Mouse (Mus musculus): ENCODE data around the gene Nrxn1. TPM values are rescaled to one million over a fixed set of nuclear protein-coding genes. Genes with fewer than 3 reads are reported as not detected.

The Nrxn1 gene
- polyA plus RNA-seq, 1 experiment, result 0.05 TPM

GRCm38 (mm10) chr17:90809197-90810163 lies 283.4 kb downstream of the Nrxn1 start:
- Histone ChIP-seq H3K27me3 (ENCODE audit: control insufficient read depth, insufficient read depth, insufficient read length) (no peaks in the 10 kb centered on the region), H3K79me2 (ENCODE audit: control insufficient read depth, insufficient read depth) (no peaks in the 10 kb centered on the region), H3K4me2 (ENCODE audit: low read depth) (no peak overlapping the region), H3K4me3 (no peak overlapping the region), H3ac (ENCODE audit: control insufficient read depth, insufficient read length) (no peak overlapping the region), H3K36me3 (ENCODE audit: control insufficient read depth, insufficient read depth) (no peaks in the 10 kb centered on the region)
- TF ChIP-seq USF1 (IDR thresholded peaks at IDR 0.05; ENCODE audit: low read depth) (no peak), MYOD1 (IDR thresholded peaks at IDR 0.05; ENCODE audit: control insufficient read depth in 1 of 3, insufficient read length in 2 of 3, low read depth in 2 of 3) (no peak), POLR2A (IDR thresholded peaks at IDR 0.05; ENCODE audit: insufficient read length, low read depth) (no peak), TCF3 (IDR thresholded peaks at IDR 0.05; ENCODE audit: insufficient read length, low read depth) (no peak), TCF12 (IDR thresholded peaks at IDR 0.05; ENCODE audit: insufficient read depth, poor library complexity, severe bottlenecking) (no peak), REST (IDR thresholded peaks at IDR 0.05; ENCODE audit: insufficient read depth, insufficient read length) (no peak), MAX (IDR thresholded peaks at IDR 0.05; ENCODE audit: low read depth) (no peak), MYOG (IDR thresholded peaks at IDR 0.05; ENCODE audit: control insufficient read depth in 1 of 3, insufficient read depth in 1 of 3, insufficient read length in 2 of 3, low read depth in 2 of 3) (no peak), CEBPB (IDR thresholded peaks at IDR 0.05; ENCODE audit: insufficient read depth, poor library complexity, severe bottlenecking) (no peak), E2F4 (IDR thresholded peaks at IDR 0.05; ENCODE audit: insufficient read depth) (no peak)

- Histone ChIP-seq H3ac (ENCODE audit: control insufficient read depth, insufficient read length) (no peak overlapping the region), H3K27me3 (ENCODE audit: control insufficient read depth, insufficient read depth, insufficient read length) (no peaks in the 10 kb centered on the region), H3K4me2 (ENCODE audit: low read depth) (no peak overlapping the region), H3K36me3 (ENCODE audit: control insufficient read depth, insufficient read depth) (no peaks in the 10 kb centered on the region), H3K4me3 (no peak overlapping the region), H3K79me2 (ENCODE audit: control insufficient read depth, insufficient read depth) (no peaks in the 10 kb centered on the region)
- TF ChIP-seq POLR2A (IDR thresholded peaks at IDR 0.05; ENCODE audit: insufficient read length, low read depth) (no peak), TCF12 (IDR thresholded peaks at IDR 0.05; ENCODE audit: insufficient read depth, poor library complexity, severe bottlenecking) (no peak)
Measured at GRCm38 (mm10) chr17:90808256-90808655, 284.6 kb downstream of the Nrxn1 start.

GRCm38 (mm10) chr17:90807199-90807598 lies 285.7 kb downstream of the Nrxn1 start:
- H3K4me2 ChIP-seq (ENCODE audit: low read depth), result no peak overlapping the region
- H3K27me3 ChIP-seq (ENCODE audit: control insufficient read depth, insufficient read depth, insufficient read length), result no peaks in the 10 kb centered on the region
- H3K4me3 ChIP-seq, result no peak overlapping the region
- no peaks in the 10 kb centered on the region for H3K79me2 ChIP-seq (ENCODE audit: control insufficient read depth, insufficient read depth)
- no peak overlapping the region for H3ac ChIP-seq (ENCODE audit: control insufficient read depth, insufficient read length)
- TF ChIP-seq SRF (IDR thresholded peaks at IDR 0.05; ENCODE audit: control insufficient read depth, insufficient read length, low read depth) (no peak), POLR2A (IDR thresholded peaks at IDR 0.05; ENCODE audit: insufficient read length, low read depth) (no peak), USF1 (IDR thresholded peaks at IDR 0.05; ENCODE audit: low read depth) (no peak), MYOD1 (IDR thresholded peaks at IDR 0.05; ENCODE audit: control insufficient read depth in 1 of 3, insufficient read length in 2 of 3, low read depth in 2 of 3) (no peak), REST (IDR thresholded peaks at IDR 0.05; ENCODE audit: insufficient read depth, insufficient read length) (no peak), MAX (IDR thresholded peaks at IDR 0.05; ENCODE audit: low read depth) (no peak), POLR2AphosphoS2 (IDR thresholded peaks at IDR 0.05; ENCODE audit: insufficient read length, low read depth) (no peak), E2F4 (IDR thresholded peaks at IDR 0.05; ENCODE audit: insufficient read depth) (no peak), TCF3 (IDR thresholded peaks at IDR 0.05; ENCODE audit: insufficient read length, low read depth) (no peak), MYOG (IDR thresholded peaks at IDR 0.05; ENCODE audit: control insufficient read depth in 1 of 3, insufficient read depth in 1 of 3, insufficient read length in 2 of 3, low read depth in 2 of 3) (no peak), CEBPB (IDR thresholded peaks at IDR 0.05; ENCODE audit: insufficient read depth, poor library complexity, severe bottlenecking) (no peak), TCF12 (IDR thresholded peaks at IDR 0.05; ENCODE audit: insufficient read depth, poor library complexity, severe bottlenecking) (no peak)
- no peaks in the 10 kb centered on the region for H3K36me3 ChIP-seq (ENCODE audit: control insufficient read depth, insufficient read depth)

- Histone ChIP-seq H3K4me3 (no peak overlapping the region), H3ac (ENCODE audit: control insufficient read depth, insufficient read length) (no peak overlapping the region), H3K27me3 (ENCODE audit: control insufficient read depth, insufficient read depth, insufficient read length) (no peaks in the 10 kb centered on the region), H3K36me3 (ENCODE audit: control insufficient read depth, insufficient read depth) (no peaks in the 10 kb centered on the region), H3K79me2 (ENCODE audit: control insufficient read depth, insufficient read depth) (no peaks in the 10 kb centered on the region), H3K4me2 (ENCODE audit: low read depth) (no peak overlapping the region)
- TF ChIP-seq MYOD1 (IDR thresholded peaks at IDR 0.05; ENCODE audit: control insufficient read depth in 1 of 3, insufficient read length in 2 of 3, low read depth in 2 of 3) (peak in 2 of 3 experiments; percentile 13 to 25), REST (IDR thresholded peaks at IDR 0.05; ENCODE audit: insufficient read depth, insufficient read length) (no peak), CEBPB (IDR thresholded peaks at IDR 0.05; ENCODE audit: insufficient read depth, poor library complexity, severe bottlenecking) (no peak), MYOG (IDR thresholded peaks at IDR 0.05; ENCODE audit: control insufficient read depth in 1 of 3, insufficient read depth in 1 of 3, insufficient read length in 2 of 3, low read depth in 2 of 3) (peak in 1 of 3 experiments; percentile 9)
Measured at GRCm38 (mm10) chr17:90798689-90799088, 294.2 kb downstream of the Nrxn1 start.

GRCm38 (mm10) chr17:90797659-90798288 lies 295.1 kb downstream of the Nrxn1 start:
- H3K79me2 ChIP-seq (ENCODE audit: control insufficient read depth, insufficient read depth), result no peaks in the 10 kb centered on the region
- no peak overlapping the region for H3ac ChIP-seq (ENCODE audit: control insufficient read depth, insufficient read length)
- TF ChIP-seq POLR2AphosphoS2 (IDR thresholded peaks at IDR 0.05; ENCODE audit: insufficient read length, low read depth) (no peak), TCF12 (IDR thresholded peaks at IDR 0.05; ENCODE audit: insufficient read depth, poor library complexity, severe bottlenecking) (no peak), USF1 (IDR thresholded peaks at IDR 0.05; ENCODE audit: low read depth) (no peak), REST (IDR thresholded peaks at IDR 0.05; ENCODE audit: insufficient read depth, insufficient read length) (no peak), CEBPB (IDR thresholded peaks at IDR 0.05; ENCODE audit: insufficient read depth, poor library complexity, severe bottlenecking) (no peak)
- H3K4me2 ChIP-seq (ENCODE audit: low read depth), result peak overlapping the region; percentile 21
- no peaks in the 10 kb centered on the region for H3K27me3 ChIP-seq (ENCODE audit: control insufficient read depth, insufficient read depth, insufficient read length)
- no peaks in the 10 kb centered on the region for H3K36me3 ChIP-seq (ENCODE audit: control insufficient read depth, insufficient read depth)
- H3K4me3 ChIP-seq, result no peak overlapping the region
